Mouse (Mus musculus): ENCODE measurements around the gene Zfand2a.

DNA sequence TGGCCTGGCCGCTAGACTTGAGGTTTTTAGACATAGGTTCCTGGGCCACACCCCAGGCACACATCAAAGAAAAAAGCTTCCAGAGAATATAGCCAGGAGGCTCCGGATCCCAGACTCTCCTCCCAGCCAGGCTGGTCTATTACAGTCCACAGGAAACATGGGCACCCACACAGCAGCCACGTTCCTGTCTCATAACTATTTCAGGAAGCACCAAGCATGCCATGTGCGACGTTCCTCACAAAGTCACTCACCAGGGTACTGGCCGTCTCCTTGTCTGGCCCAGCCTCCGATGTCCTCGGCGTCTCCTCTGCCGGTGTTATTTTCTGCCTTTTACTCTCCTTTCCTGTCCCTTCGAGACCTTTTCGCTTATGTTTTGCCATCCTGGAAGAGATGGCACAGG is 29.2 kb downstream of the Zfand2a start:
- TF ChIP-seq POLR2A (IDR thresholded peaks at IDR 0.05; ENCODE audit: insufficient read depth, low read depth, low read length) (no peak), CTCF (IDR thresholded peaks at IDR 0.05; ENCODE audit: insufficient read depth, low read depth, low read length) (no peak)
